Mouse (Mus musculus): Measurements from ENCODE around the gene Cartpt.
"Not testable (repeated sequence)": the region's sequence is repeated elsewhere in the genome, so short reads cannot be mapped to it uniquely, and the experiment has no call there.

The Cartpt gene

DNA sequence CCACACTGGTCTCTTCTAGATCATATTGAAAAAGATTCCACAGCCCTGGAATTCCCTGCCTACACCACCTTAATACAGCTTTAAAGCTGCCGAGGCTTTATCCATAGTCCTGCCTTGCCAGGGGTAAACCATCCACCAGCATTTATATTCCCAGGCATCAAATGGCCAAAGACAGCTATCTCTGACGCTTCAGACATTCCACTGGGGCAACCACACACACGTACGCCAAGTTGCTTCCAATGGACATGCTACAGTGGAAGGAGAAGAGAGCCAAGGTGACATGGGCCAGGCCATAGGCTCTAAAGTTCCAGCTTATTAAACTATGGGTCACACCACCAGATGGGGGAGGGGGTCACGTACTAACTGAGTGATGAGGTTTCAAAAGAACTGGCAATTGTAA lies 45.7 kb downstream of the Cartpt start:
- DNase-seq (ENCODE audit: low spot score): no peak

- no peak for DNase-seq (ENCODE audit: low spot score)
Observed at GRCm38 (mm10) chr13:99853131-99853530, 47.8 kb downstream of the Cartpt start.

DNA sequence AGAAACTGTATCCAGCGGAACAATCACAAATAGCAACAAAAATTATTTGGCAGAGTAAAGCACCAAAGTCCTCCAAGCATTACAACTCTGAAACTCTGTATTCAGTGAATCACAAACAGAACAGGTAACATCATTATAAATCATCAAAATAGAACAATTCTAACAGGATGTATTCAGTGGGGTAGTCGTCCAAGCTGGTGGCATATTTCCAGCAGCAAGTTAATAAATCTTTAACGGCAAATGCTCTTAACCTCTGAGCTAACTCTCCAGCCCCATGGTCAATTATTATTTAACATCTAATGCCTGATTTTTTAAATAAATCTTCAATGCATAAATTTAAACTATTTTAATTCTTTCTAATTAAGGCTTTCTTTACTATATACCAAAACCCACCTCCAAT lies 48.5 kb downstream of the Cartpt start:
- not testable (repeated sequence) for DNase-seq (ENCODE audit: low spot score)

GRCm38 (mm10) chr13:99851026-99851425 lies 49.9 kb downstream of the Cartpt start:
- no peak for DNase-seq (ENCODE audit: low spot score)

- DNase-seq (ENCODE audit: low spot score): no peak
Observed at GRCm38 (mm10) chr13:99849597-99849996, 51.3 kb downstream of the Cartpt start.
